11 mouse cellular contexts compared by ENCODE assay signal in the genomic region with DNA sequence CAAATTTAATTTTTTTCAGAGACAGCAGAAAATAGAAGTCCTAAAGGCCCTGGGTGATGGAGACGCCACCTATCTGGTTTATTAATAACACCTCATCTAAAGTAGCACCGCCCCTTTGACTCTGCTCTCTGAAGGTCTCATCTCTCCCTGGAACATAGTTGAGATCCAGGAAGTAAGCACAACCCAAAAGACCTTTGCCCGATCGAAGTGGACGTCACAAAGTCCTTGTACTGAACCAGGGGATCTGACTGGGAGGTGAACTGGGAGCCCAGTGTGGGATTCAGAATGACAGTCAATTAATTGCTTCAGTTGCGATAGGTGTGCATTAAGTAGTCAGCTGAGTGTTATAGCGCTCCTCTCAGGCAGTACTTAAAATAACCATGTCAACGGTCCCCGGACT. TPM values are rescaled to one million over a fixed set of nuclear protein-coding genes. Genes with fewer than 3 reads are reported as not detected.
DNase-seq lines count a peak whose midpoint lies in the region; ATAC-seq lines count a peak whose summit lies in the region.
"Had no signal": no experiment of that assay in that cellular context is flagged by ENCODE, and none has a peak within 500 bp of the region (broad histone marks: within the 10 kb centered on the region; RNA-seq: fewer than 3 reads in every experiment).

No protein-coding gene starts in this region.

- no peak overlapping the region for H3K9ac ChIP-seq in heart, embryonic 15.5 days
- H3K9ac ChIP-seq in embryonic facial prominence, embryonic 14.5 days (ENCODE audit: low read depth, low read length): peak overlapping the region; percentile 95
- no peak overlapping the region for H3K9ac ChIP-seq in liver, embryonic 16.5 days (ENCODE audit: low read depth, low read length)

- no peak for DNase-seq in heart, adult 18-20 months
- DNase-seq in embryonic facial prominence, embryonic 14.5 days (ENCODE audit: low spot score): no peak
- DNase-seq in kidney, adult 9 months: peak; percentile 91
- no peak for DNase-seq in layer of hippocampus, postnatal 14 days (ENCODE audit: low spot score in 2 of 2)
- no peak for DNase-seq in thymus, postnatal 4 days
- DNase-seq: adrenal gland, postnatal 10 days; layer of hippocampus, adult 9-11 months had no signal

- H3K4me3 ChIP-seq in heart, embryonic 15.5 days: peak overlapping the region; percentile 66
- peak overlapping the region; percentile 92 for H3K4me3 ChIP-seq in embryonic facial prominence, embryonic 14.5 days (ENCODE audit: low read depth, low read length)
- H3K4me3 ChIP-seq in liver, embryonic 16.5 days (ENCODE audit: low read depth, low read length): peak overlapping the region; percentile 88

- H3K36me3 ChIP-seq in heart, embryonic 15.5 days: 0 out of 2 replicates have a peak, but pooled peaks cover 5% of the 10 kb centered on the region
- peaks cover 43% of the 10 kb centered on the region for H3K36me3 ChIP-seq in embryonic facial prominence, embryonic 14.5 days (ENCODE audit: control insufficient read depth, insufficient read depth, low read length)
- H3K36me3 ChIP-seq in liver, embryonic 16.5 days (ENCODE audit: control insufficient read depth, insufficient read depth): peaks cover 14% of the 10 kb centered on the region

- H3K27me3 ChIP-seq in heart, embryonic 15.5 days: no peaks in the 10 kb centered on the region
- no peaks in the 10 kb centered on the region for H3K27me3 ChIP-seq in embryonic facial prominence, embryonic 14.5 days (replicated peaks; ENCODE audit: control insufficient read depth, insufficient read depth, low read length)
- H3K27me3 ChIP-seq in liver, embryonic 16.5 days (ENCODE audit: control insufficient read depth, insufficient read depth, low read depth, low read length): no peaks in the 10 kb centered on the region

- H3K27ac ChIP-seq in heart, embryonic 15.5 days: no peak overlapping the region
- no peak overlapping the region for H3K27ac ChIP-seq in embryonic facial prominence, embryonic 14.5 days (replicated peaks; ENCODE audit: low read depth, low read length)
- H3K27ac ChIP-seq in liver, embryonic 16.5 days (ENCODE audit: low read length): no peak overlapping the region

- no peak for ATAC-seq in heart, embryonic 15.5 days (replicated peaks; ENCODE audit: insufficient number of reproducible peaks, insufficient read depth, low FRiP score, low read depth)
- ATAC-seq in embryonic facial prominence, embryonic 14.5 days (ENCODE audit: low read depth): no peak
- ATAC-seq in liver, embryonic 16.5 days (ENCODE audit: low read depth): peak; percentile 36
- ATAC-seq in megakaryocyte-erythroid progenitor cell, adult 5-6 weeks (replicated peaks; ENCODE audit: low FRiP score, low TSS enrichment, poor library complexity, severe bottlenecking): no peak

- H3K4me2 ChIP-seq in heart, embryonic 15.5 days: peak overlapping the region; percentile 80
- peak overlapping the region; percentile 53 for H3K4me2 ChIP-seq in embryonic facial prominence, embryonic 14.5 days (ENCODE audit: low read depth, low read length)
- peak overlapping the region; percentile 77 for H3K4me2 ChIP-seq in liver, embryonic 16.5 days (ENCODE audit: low read depth, low read length)

- peaks cover 40% of the 10 kb centered on the region for H3K4me1 ChIP-seq in heart, embryonic 15.5 days (replicated peaks)
- peaks cover 9% of the 10 kb centered on the region; the same call in 1 of the 2 replicates for H3K4me1 ChIP-seq in embryonic facial prominence, embryonic 14.5 days (ENCODE audit: control insufficient read depth, insufficient read depth, low read length)
- peaks cover 62% of the 10 kb centered on the region for H3K4me1 ChIP-seq in liver, embryonic 16.5 days (ENCODE audit: control insufficient read depth, low read depth, low read length)

- WGBS in heart, embryonic 15.5 days: 77% methylated on average over 9 of the region's 9 CpGs
- WGBS in embryonic facial prominence, embryonic 14.5 days: 84% methylated on average over 9 of the region's 9 CpGs
- 71% methylated on average over 9 of the region's 9 CpGs for WGBS in liver, embryonic 16.5 days (ENCODE audit: insufficient replicate concordance)

- no peaks in the 10 kb centered on the region for H3K9me3 ChIP-seq in heart, embryonic 15.5 days (replicated peaks)
- H3K9me3 ChIP-seq in embryonic facial prominence, embryonic 14.5 days (ENCODE audit: control insufficient read depth, low read length): no peaks in the 10 kb centered on the region
- no peaks in the 10 kb centered on the region for H3K9me3 ChIP-seq in liver, embryonic 16.5 days (replicated peaks; ENCODE audit: control insufficient read depth, low read length)

RNA-seq across cellular contexts. Expression of a gene that starts 1.6 kb away (rescaled TPM):
- 217 and 221 TPM in 2 replicates for polyA plus RNA-seq in heart, embryonic 15.5 days (2015; fragmentation: Nextera tagmentation; extraction: Ambion mirVana)
- total RNA-seq in heart, adult 18-20 months (2021): 10 to 100 TPM; 48.7 to 49.0 TPM
- 477 and 497 TPM in 2 replicates for polyA plus RNA-seq in embryonic facial prominence, embryonic 14.5 days (2014; fragmentation: Nextera tagmentation; extraction: Ambion mirVana)
- polyA plus RNA-seq in liver, embryonic 16.5 days (2015; fragmentation: Nextera tagmentation; extraction: Ambion mirVana): 145 and 150 TPM in 2 replicates
- 50.5 and 62.6 TPM in 2 replicates for total RNA-seq in megakaryocyte-erythroid progenitor cell, adult 5-6 weeks (2014; fragmentation: Nextera tagmentation)
- total RNA-seq in megakaryocyte-erythroid progenitor cell, adult 5-6 weeks (2017): 70.8 and 84.3 TPM in 2 replicates
- total RNA-seq in layer of hippocampus, postnatal 14 days (2021): 10 to 100 TPM; 42.9 to 49.7 TPM

RNA-seq across cellular contexts. Expression of a gene that starts 48.1 kb away (rescaled TPM):
- 0.06 TPM in 1 of 2 replicates, not detected in the other for polyA plus RNA-seq in heart, embryonic 15.5 days (2015; fragmentation: Nextera tagmentation; extraction: Ambion mirVana)
- not detected for total RNA-seq in heart, adult 18-20 months (2021)
- 0.51 and 0.87 TPM in 2 replicates for polyA plus RNA-seq in embryonic facial prominence, embryonic 14.5 days (2014; fragmentation: Nextera tagmentation; extraction: Ambion mirVana)
- not detected in 2 replicates for polyA plus RNA-seq in liver, embryonic 16.5 days (2015; fragmentation: Nextera tagmentation; extraction: Ambion mirVana)
- not detected in 2 replicates for total RNA-seq in megakaryocyte-erythroid progenitor cell, adult 5-6 weeks (2014; fragmentation: Nextera tagmentation)
- not detected in 2 replicates for total RNA-seq in megakaryocyte-erythroid progenitor cell, adult 5-6 weeks (2017)
- total RNA-seq in layer of hippocampus, postnatal 14 days (2021): 1 to 10 TPM; 4.1 to 8.1 TPM
- total RNA-seq: neutrophil, adult 5-6 weeks had no signal

RNA-seq across cellular contexts. Expression of a gene that starts 59.2 kb away (rescaled TPM):
- 7.9 and 9.3 TPM in 2 replicates for polyA plus RNA-seq in heart, embryonic 15.5 days (2015; fragmentation: Nextera tagmentation; extraction: Ambion mirVana)
- 1 to 10 TPM; 8.1 to 9.6 TPM for total RNA-seq in heart, adult 18-20 months (2021)
- 7.6 and 8.5 TPM in 2 replicates for polyA plus RNA-seq in embryonic facial prominence, embryonic 14.5 days (2014; fragmentation: Nextera tagmentation; extraction: Ambion mirVana)
- 7.3 and 7.7 TPM in 2 replicates for polyA plus RNA-seq in liver, embryonic 16.5 days (2015; fragmentation: Nextera tagmentation; extraction: Ambion mirVana)
- total RNA-seq in megakaryocyte-erythroid progenitor cell, adult 5-6 weeks (2014; fragmentation: Nextera tagmentation): 15.7 and 23.9 TPM in 2 replicates
- total RNA-seq in megakaryocyte-erythroid progenitor cell, adult 5-6 weeks (2017): 10.3 and 12.4 TPM in 2 replicates
- 10 to 100 TPM; 22.8 to 22.9 TPM for total RNA-seq in layer of hippocampus, postnatal 14 days (2021)

Comparison
In these comparisons a context has a peak if more than half of its experiments do, and no peak if none do; other contexts are left out.
1. RNA of a gene that starts 48.1 kb away (total RNA-seq): 4.1 to 8.1 TPM in layer of hippocampus, postnatal 14 days; not detected in heart, adult 18-20 months and not detected in megakaryocyte-erythroid progenitor cell, adult 5-6 weeks; every median in the first group is over 4 times any median in the second.
2. Peak in every context shown above with its lines, with median percentiles within 50 percentile points of each other: H3K4me2 ChIP-seq and H3K4me3 ChIP-seq.